Mouse (Mus musculus) forebrain, postnatal 0 days (tissue): Measurements from ENCODE around the gene Tm4sf20. TPM values are rescaled to one million over a fixed set of nuclear protein-coding genes. Genes with fewer than 3 reads are reported as not detected.

ENCODE experiments used
- ATAC-seq: fragments of 200-750 bp; cut with Nextera tagmentation; 2 replicates; pipeline ENCODE4 v1.8.0; 2017; ENCODE audit warnings: mild to moderate bottlenecking, moderate library complexity
- DNase-seq: peaks from one replicate; pipeline ENCODE4 v3.0.0-alpha.2; 2015
- H3K27ac ChIP-seq: fragments of 300-500 bp; sonication (generic); 2 replicates; pipeline ENCODE4 v1.5.1; 2014; ENCODE audit warnings: low read depth, mild to moderate bottlenecking, antibody characterized with exemption, low read length, moderate library complexity, mixed read lengths
- H3K27me3 ChIP-seq: fragments of 300-500 bp; sonication (generic); 2 replicates; pipeline ENCODE4 v1.6.1; 2014; ENCODE audit warnings: mild to moderate bottlenecking, low read length, mixed read lengths; ENCODE audit not compliant: insufficient read depth
- H3K36me3 ChIP-seq: fragments of 300-500 bp; sonication (generic); 2 replicates; pipeline ENCODE4 v1.6.1; 2014; ENCODE audit warnings: mild to moderate bottlenecking, moderate library complexity; ENCODE audit not compliant: insufficient read depth
- H3K4me1 ChIP-seq: fragments of 300-500 bp; sonication (generic); 2 replicates; pipeline ENCODE4 v1.6.1; 2014; ENCODE audit warnings: antibody characterized with exemption; ENCODE audit not compliant: insufficient read depth
- H3K4me2 ChIP-seq: fragments of 300-500 bp; sonication (generic); 2 replicates; pipeline ENCODE4 v1.6.1; 2014; ENCODE audit warnings: low read depth, mild to moderate bottlenecking, moderate library complexity
- H3K4me3 ChIP-seq: fragments of 300-500 bp; sonication (generic); 2 replicates; pipeline ENCODE4 v1.5.1; 2014; ENCODE audit warnings: low read depth, low read length, mixed read lengths
- H3K9ac ChIP-seq: fragments of 300-500 bp; sonication (generic); 2 replicates; pipeline ENCODE4 v1.6.1; 2014; ENCODE audit warnings: mild to moderate bottlenecking
- H3K9me3 ChIP-seq: fragments of 300-500 bp; sonication (generic); 2 replicates; pipeline ENCODE4 v1.6.1; 2016; ENCODE audit warnings: low read length
- CTCF ChIP-seq: sonication (generic); IDR thresholded peaks from 2 replicates; pipeline ENCODE4 v1.5.1; 2016; ENCODE audit warnings: antibody characterized with exemption, control low read depth, low read depth
- WGBS: fragments of 180-500 bp; shearing (Covaris S2); extraction: QIAGEN DNeasy Blood & Tissue Kit; methylation state at CpG from one replicate; pipeline ENCODE4 v1.1.7; 2014; 5-methylcytosine and 5-hydroxymethylcytosine counted together
- polyA plus RNA-seq: library from polyadenylated mRNA; unstranded; fragments of >200 nt; fragmentation: Nextera tagmentation; extraction: Ambion mirVana; gene quantifications from 2 replicates; pipeline ENCODE4 v1.2.1, GENCODE M21; 2015
- total RNA-seq: library from RNA; depleted of rRNA; stranded (reverse); fragments of >200 nt; gene quantifications from 2 replicates; pipeline ENCODE4 v1.2.3, GENCODE M21; 2014

The Tm4sf20 gene
- total and polyA plus RNA-seq, 2 experiments from 2014 or later, result not detected

DNA sequence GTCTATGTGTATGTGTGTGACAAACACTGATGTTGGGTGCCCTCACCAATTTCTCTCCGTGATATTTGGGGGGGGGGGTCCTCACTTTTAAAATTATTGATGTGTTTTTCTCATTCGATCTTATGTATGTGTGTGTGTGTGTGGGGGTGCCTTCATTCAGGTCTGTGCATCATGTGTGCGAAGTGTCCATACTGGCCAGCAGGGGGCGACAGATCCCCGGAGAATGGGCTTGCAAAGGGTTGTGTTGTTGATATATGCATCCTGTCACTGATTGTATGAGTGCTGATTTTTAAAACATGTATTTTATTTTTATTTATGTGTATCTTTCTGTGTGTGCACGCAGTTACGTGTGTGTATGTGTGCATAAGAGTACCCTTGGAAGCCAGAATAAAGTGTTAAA lies 35.3 kb upstream of the Tm4sf20 start:
- ATAC-seq (peak; percentile 48; the same call in 1 of the 2 replicates), DNase-seq (no peak)
- no peaks in the 10 kb centered on the region for H3K9me3 ChIP-seq
- 76% methylated on average over 7 of the region's 7 CpGs for WGBS
- no peaks in the 10 kb centered on the region for H3K4me1 ChIP-seq
- no peak overlapping the region for H3K4me3 ChIP-seq
- H3K27me3 ChIP-seq, result no peaks in the 10 kb centered on the region
- no peak overlapping the region for H3K4me2 ChIP-seq
- H3K36me3 ChIP-seq, result no peaks in the 10 kb centered on the region
- H3K27ac ChIP-seq, result no peak overlapping the region
- peak; percentile 58 for TF ChIP-seq CTCF
- no peak overlapping the region for H3K9ac ChIP-seq

DNA sequence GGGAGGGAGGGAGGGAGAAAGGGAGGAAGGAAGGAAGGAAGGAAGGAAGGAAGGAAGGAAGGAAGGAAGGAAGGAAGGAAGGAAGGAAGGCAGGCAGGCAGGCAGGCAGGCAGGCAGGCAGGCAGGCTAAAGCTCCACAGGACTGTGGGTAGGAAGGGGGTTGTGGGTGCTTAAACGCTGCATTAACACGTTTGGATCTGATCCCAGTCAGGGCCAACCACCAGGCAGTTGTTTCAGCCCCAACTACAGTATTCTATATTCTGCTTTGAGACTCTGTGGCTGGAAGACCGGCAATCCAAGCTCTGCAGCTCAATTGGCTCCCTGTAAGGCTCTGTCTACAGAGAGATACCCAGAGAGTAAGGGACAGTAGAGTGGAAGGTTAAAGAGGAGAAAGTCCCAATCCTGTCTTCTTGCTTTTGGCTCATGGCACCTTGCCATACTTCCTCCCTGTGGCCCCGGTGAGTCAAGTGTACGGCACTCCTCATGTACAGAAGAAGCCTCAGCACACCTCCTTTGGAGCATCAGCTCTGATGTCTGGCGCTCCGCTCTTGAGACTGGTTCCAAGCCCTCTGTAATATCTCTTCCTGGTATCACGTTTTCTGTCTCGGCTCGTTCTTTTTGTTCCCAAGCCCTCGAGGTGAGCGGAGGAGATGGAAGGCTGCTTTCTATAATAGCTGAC lies 33.0 kb upstream of the Tm4sf20 start:
- no peak for TF ChIP-seq CTCF
- DNase-seq (no peak), ATAC-seq (no peak)
- Histone ChIP-seq H3K9me3 (no peaks in the 10 kb centered on the region), H3K27ac (no peak overlapping the region), H3K4me2 (no peak overlapping the region), H3K36me3 (no peaks in the 10 kb centered on the region), H3K4me3 (no peak overlapping the region), H3K9ac (no peak overlapping the region), H3K27me3 (no peaks in the 10 kb centered on the region), H3K4me1 (no peaks in the 10 kb centered on the region)
- 70% methylated on average over 12 of the region's 12 CpGs for WGBS

DNA sequence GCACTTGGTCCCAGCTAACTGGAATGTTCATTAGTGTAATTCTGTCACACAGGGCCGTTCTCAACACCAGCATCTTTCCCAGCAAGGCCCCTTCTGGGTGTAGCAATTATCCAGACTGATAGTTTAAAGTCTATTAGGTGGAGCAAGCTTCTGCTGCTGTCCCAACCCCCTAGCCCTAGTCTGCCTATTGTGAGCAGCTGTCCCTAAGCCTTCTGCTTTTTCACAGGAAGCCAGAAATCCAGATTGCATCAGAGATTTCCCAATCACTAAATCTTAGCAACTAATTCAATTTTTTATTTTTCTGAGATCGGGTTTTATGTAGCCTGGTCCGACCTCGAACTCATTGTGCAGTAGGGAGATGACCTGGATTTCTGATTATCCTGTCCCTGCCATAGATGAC lies 30.7 kb upstream of the Tm4sf20 start:
- Histone ChIP-seq H3K4me3 (no peak overlapping the region), H3K9me3 (no peaks in the 10 kb centered on the region), H3K27ac (no peak overlapping the region), H3K4me1 (0 out of 2 replicates have a peak, but pooled peaks cover 4% of the 10 kb centered on the region), H3K27me3 (no peaks in the 10 kb centered on the region), H3K4me2 (no peak overlapping the region), H3K9ac (no peak overlapping the region), H3K36me3 (no peaks in the 10 kb centered on the region)
- no peak for ATAC-seq
- no peak for TF ChIP-seq CTCF
- 69% methylated on average over 4 of the region's 4 CpGs for WGBS
- no peak for DNase-seq

DNA sequence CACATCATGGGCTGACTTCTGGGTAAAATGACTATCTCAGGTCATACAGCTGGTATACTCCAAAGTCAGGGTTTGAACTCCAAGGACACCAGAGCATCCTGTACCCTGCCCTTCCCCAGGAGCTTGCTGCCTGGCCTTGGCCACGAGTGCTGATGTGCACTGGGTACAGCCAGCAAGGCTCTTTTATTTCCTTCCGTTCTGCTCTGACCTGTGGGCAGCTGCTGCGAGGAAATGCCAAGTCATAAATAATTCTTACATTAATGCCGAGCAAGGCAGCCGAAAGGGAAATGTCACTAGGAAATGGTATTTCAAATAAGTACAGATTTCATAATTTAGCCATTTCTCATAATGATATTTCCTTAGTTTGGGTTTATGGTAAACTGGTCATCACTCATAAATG lies 30.0 kb upstream of the Tm4sf20 start:
- DNase-seq (no peak), ATAC-seq (no peak)
- no peaks in the 10 kb centered on the region for H3K36me3 ChIP-seq
- TF ChIP-seq CTCF, result no peak
- no peak overlapping the region for H3K4me3 ChIP-seq
- H3K27me3 ChIP-seq, result no peaks in the 10 kb centered on the region
- no peaks in the 10 kb centered on the region for H3K9me3 ChIP-seq
- 71% methylated on average over 5 of the region's 5 CpGs for WGBS
- no peak overlapping the region for H3K27ac ChIP-seq
- H3K4me2 ChIP-seq, result no peak overlapping the region
- H3K4me1 ChIP-seq, result 0 out of 2 replicates have a peak, but pooled peaks cover 4% of the 10 kb centered on the region
- no peak overlapping the region for H3K9ac ChIP-seq

DNA sequence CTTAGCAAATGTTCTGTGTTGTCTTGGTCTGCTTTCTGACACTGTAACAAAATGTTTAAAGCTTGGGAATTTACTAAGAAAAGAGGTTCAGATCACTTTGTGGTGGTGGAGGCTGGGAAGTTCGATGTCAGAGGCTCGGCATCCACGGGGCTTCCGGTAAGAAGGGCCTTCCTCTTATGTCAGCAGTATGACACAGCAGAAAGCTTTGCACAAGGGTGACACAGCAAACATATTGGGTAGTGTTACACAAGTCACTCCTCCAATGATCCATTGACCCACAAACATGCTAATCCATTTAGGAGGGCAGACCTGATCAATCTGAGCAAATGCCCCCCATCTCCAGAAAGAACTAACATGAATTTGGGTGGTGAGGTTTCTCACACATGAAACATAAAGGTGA lies 28.8 kb upstream of the Tm4sf20 start:
- no peaks in the 10 kb centered on the region for H3K27me3 ChIP-seq
- H3K4me1 ChIP-seq, result 0 out of 2 replicates have a peak, but pooled peaks cover 4% of the 10 kb centered on the region
- DNase-seq (no peak), ATAC-seq (no peak)
- no peak overlapping the region for H3K9ac ChIP-seq
- 92% methylated on average over 4 of the region's 4 CpGs for WGBS
- H3K4me2 ChIP-seq, result no peak overlapping the region
- H3K27ac ChIP-seq, result no peak overlapping the region
- TF ChIP-seq CTCF, result no peak
- no peaks in the 10 kb centered on the region for H3K36me3 ChIP-seq
- H3K4me3 ChIP-seq, result no peak overlapping the region
- H3K9me3 ChIP-seq, result no peaks in the 10 kb centered on the region

DNA sequence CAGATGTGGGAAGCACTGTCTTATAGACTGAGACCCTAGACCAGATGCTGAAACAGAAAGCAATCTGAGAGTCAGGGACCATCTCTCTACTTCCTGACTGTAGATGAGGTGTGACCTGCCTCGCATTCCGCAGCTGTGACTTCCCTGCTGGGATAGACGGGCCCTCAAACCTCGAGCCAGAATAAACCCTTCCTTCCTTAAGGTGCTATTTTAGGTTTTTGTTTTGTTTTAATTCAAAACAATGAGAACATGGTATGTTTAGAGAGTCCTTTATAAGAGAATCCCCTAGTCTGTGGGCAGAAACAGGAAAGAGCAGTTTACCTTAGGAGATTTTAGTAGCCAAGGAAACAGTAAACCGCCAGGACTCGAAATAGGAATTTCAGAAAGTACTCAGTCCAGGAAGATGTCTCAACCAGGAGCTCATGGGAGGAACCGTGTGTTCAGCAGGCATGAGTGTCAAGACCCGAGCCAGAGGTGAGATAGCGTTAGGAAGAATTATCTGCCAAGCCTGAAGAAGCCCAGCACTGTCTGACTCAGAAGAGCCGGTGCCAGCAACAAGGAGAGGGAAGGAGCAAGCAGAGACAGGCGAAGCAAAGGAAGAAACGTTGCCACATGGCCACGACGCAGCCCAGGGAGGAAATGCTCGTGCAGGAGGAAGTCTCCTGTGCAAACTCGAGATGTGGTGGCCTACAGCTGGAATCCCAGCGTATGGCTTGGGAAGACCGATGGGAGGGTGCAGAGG lies 27.6 kb upstream of the Tm4sf20 start:
- H3K4me3 ChIP-seq, result no peak overlapping the region
- no peak overlapping the region for H3K27ac ChIP-seq
- H3K36me3 ChIP-seq, result no peaks in the 10 kb centered on the region
- H3K9ac ChIP-seq, result no peak overlapping the region
- no peaks in the 10 kb centered on the region for H3K9me3 ChIP-seq
- H3K4me2 ChIP-seq, result no peak overlapping the region
- H3K27me3 ChIP-seq, result no peaks in the 10 kb centered on the region
- 82% methylated on average over 18 of the region's 18 CpGs for WGBS
- H3K4me1 ChIP-seq, result 0 out of 2 replicates have a peak, but pooled peaks cover 4% of the 10 kb centered on the region
- TF ChIP-seq CTCF, result no peak
- no peak for DNase-seq
- no peak for ATAC-seq

DNA sequence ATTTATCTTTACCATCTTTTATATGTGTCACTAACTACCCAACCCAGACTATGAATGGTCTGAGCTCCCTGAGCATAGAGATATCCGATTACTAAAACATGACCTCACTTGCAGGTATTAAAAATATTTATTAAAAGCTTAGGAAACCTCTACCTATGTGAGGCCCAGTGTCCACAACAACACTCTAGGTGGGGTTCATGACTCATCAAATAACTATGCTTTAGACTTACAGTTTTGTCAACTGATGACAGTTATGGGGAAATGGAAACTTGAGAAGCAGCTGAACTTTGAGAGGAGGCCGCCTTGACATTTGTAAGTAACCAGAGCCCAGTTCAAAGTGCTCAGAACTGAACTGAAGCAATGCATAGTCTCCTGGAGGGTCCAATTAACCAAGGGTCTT lies 26.9 kb upstream of the Tm4sf20 start:
- H3K27me3 ChIP-seq, result no peaks in the 10 kb centered on the region
- no peaks in the 10 kb centered on the region for H3K36me3 ChIP-seq
- H3K9me3 ChIP-seq, result no peaks in the 10 kb centered on the region
- no peak for DNase-seq
- 89% methylated on average over 2 of the region's 2 CpGs for WGBS
- no peak for ATAC-seq
- H3K4me3 ChIP-seq, result no peak overlapping the region
- no peak overlapping the region for H3K9ac ChIP-seq
- no peak overlapping the region for H3K4me2 ChIP-seq
- no peak overlapping the region for H3K27ac ChIP-seq
- H3K4me1 ChIP-seq, result 0 out of 2 replicates have a peak, but pooled peaks cover 4% of the 10 kb centered on the region
- TF ChIP-seq CTCF, result no peak
